Mouse (Mus musculus) CH12.LX (cell line): Measurements from ENCODE around the gene Zbtb38. TPM values are rescaled to one million over a fixed set of nuclear protein-coding genes. Genes with fewer than 3 reads are reported as not detected.

Source experiments
- DNase-seq: peaks from one replicate; pipeline ENCODE4 v3.0.0-alpha.2; 2013; ENCODE audit errors: extremely low read depth
- H3K27ac ChIP-seq: 2 replicates; pipeline ENCODE4 v1.5.1; 2012; ENCODE audit warnings: low read depth, mild to moderate bottlenecking, control low read depth, moderate library complexity; ENCODE audit not compliant: insufficient read depth
- H3K27me3 ChIP-seq: replicated peaks from 2 replicates; pipeline ENCODE3; 2012; ENCODE audit warnings: inconsistent platforms
- H3K36me3 ChIP-seq, 2 experiments: replicated peaks in 1 of 2; 2 replicates each; pipeline versions ENCODE3 to v1.6.1; 2012; ENCODE audit warnings: inconsistent platforms in 1 of 2, low read length in 1 of 2, mild to moderate bottlenecking in 1 of 2, mixed read lengths in 1 of 2, moderate library complexity in 1 of 2; ENCODE audit not compliant: control insufficient read depth in 1 of 2, insufficient read depth in 1 of 2
- H3K4me1 ChIP-seq, 2 experiments: 2 replicates each; pipeline ENCODE4 v1.6.1; 2012; ENCODE audit warnings: inconsistent platforms in 1 of 2, moderate library complexity in 1 of 2; ENCODE audit not compliant: insufficient read depth in 2 of 2, control insufficient read depth in 1 of 2
- H3K4me2 ChIP-seq: 2 replicates; pipeline ENCODE4 v1.6.1; 2012; ENCODE audit warnings: low read depth, mild to moderate bottlenecking, control low read depth; ENCODE audit not compliant: poor library complexity, insufficient read depth, severe bottlenecking
- H3K4me3 ChIP-seq, 3 experiments: fragments of 150-350 bp in 1 of 3; sonication (generic) in 1 of 3; replicated peaks in 1 of 3; 2 replicates each; pipeline versions ENCODE3 to v1.5.1; 2011 to 2012; ENCODE audit warnings: low read depth in 2 of 3, low read length in 2 of 3, mild to moderate bottlenecking in 2 of 3, moderate library complexity in 2 of 3, control low read depth in 1 of 3, improper control_type of control experiment in 1 of 3, inconsistent platforms in 1 of 3, mixed read lengths in 1 of 3; ENCODE audit not compliant: poor library complexity in 1 of 3
- H3K79me2 ChIP-seq: replicated peaks from 2 replicates; pipeline ENCODE4 v1.6.1; 2012; ENCODE audit warnings: mild to moderate bottlenecking, moderate library complexity; ENCODE audit not compliant: control insufficient read depth, poor library complexity, insufficient read depth, severe bottlenecking; ENCODE audit errors: extremely low read depth
- H3K9ac ChIP-seq: 2 replicates; pipeline ENCODE4 v1.6.1; 2012; ENCODE audit warnings: low read depth, mild to moderate bottlenecking, control low read depth, moderate library complexity; ENCODE audit not compliant: insufficient read depth
- H3K9me3 ChIP-seq: replicated peaks from 2 replicates; pipeline ENCODE3; 2012; ENCODE audit warnings: low read length, inconsistent platforms, mixed read lengths
- ELF1 ChIP-seq: IDR thresholded peaks from 2 replicates; pipeline ENCODE4 v1.6.1; 2014; ENCODE audit warnings: low read depth, mild to moderate bottlenecking, inconsistent platforms, low read length, improper control_type of control experiment
- GABPA ChIP-seq: IDR thresholded peaks from 2 replicates; pipeline ENCODE4 v1.6.1; 2012; ENCODE audit warnings: low read depth, low read length, improper control_type of control experiment, inconsistent platforms; ENCODE audit not compliant: insufficient replicate concordance
- MAX ChIP-seq: IDR thresholded peaks from 2 replicates; pipeline ENCODE4 v1.6.1; 2011; ENCODE audit warnings: low read length, improper control_type of control experiment
- MAZ ChIP-seq: IDR thresholded peaks from 2 replicates; pipeline ENCODE4 v1.6.1; 2012; ENCODE audit warnings: low read depth, mild to moderate bottlenecking, inconsistent platforms, low read length, improper control_type of control experiment, moderate library complexity
- MEF2A ChIP-seq: IDR thresholded peaks from 2 replicates; pipeline ENCODE4 v1.6.1; 2014; ENCODE audit warnings: low read depth, mild to moderate bottlenecking, inconsistent platforms, low read length, improper control_type of control experiment, borderline replicate concordance
- MYC ChIP-seq: IDR thresholded peaks from 2 replicates; pipeline ENCODE4 v1.6.1; 2011; ENCODE audit warnings: low read depth, mild to moderate bottlenecking, improper control_type of control experiment, low read length
- NELFE ChIP-seq: IDR thresholded peaks from 2 replicates; pipeline ENCODE4 v1.6.1; 2011; ENCODE audit warnings: low read depth, low read length, improper control_type of control experiment
- PAX5 ChIP-seq: IDR thresholded peaks from 2 replicates; pipeline ENCODE4 v1.6.1; 2012; ENCODE audit warnings: low read length, inconsistent platforms, mixed read lengths
- POLR2A ChIP-seq: IDR thresholded peaks from 2 replicates; pipeline ENCODE4 v1.6.1; 2011; ENCODE audit warnings: low read depth, mild to moderate bottlenecking, improper control_type of control experiment, low read length
- SMC3 ChIP-seq: IDR thresholded peaks from 2 replicates; pipeline ENCODE4 v1.6.1; 2011; ENCODE audit warnings: low read depth, low read length, improper control_type of control experiment
- TBP ChIP-seq: conservative IDR thresholded peaks from 2 replicates; pipeline ENCODE4 v1.6.1; 2011; ENCODE audit warnings: low read depth, low read length, improper control_type of control experiment
- TCF12 ChIP-seq: IDR thresholded peaks from 2 replicates; pipeline ENCODE4 v1.6.1; 2014; ENCODE audit warnings: low read depth, mild to moderate bottlenecking, inconsistent platforms, low read length, improper control_type of control experiment
- USF2 ChIP-seq: conservative IDR thresholded peaks from 2 replicates; pipeline ENCODE4 v1.6.1; 2011; ENCODE audit warnings: low read depth, low read length, improper control_type of control experiment
- ZMIZ1 ChIP-seq: IDR thresholded peaks from 2 replicates; pipeline ENCODE4 v1.6.1; 2012; ENCODE audit warnings: low read depth, mild to moderate bottlenecking, inconsistent platforms, low read length, improper control_type of control experiment
- ZNF384 ChIP-seq: IDR thresholded peaks from 2 replicates; pipeline ENCODE4 v1.6.1; 2012; ENCODE audit warnings: low read depth, low read length, improper control_type of control experiment, inconsistent platforms
- dilution Hi-C: fragments of 300-500 bp; cut with MboI; formaldehyde crosslinking; loops from 2 replicates; pipeline ENCODE4 v1.14.3; 2020; ENCODE audit warnings: low sequenced_read_pairs; ENCODE audit not compliant: extremely low pct_unique_long_range_greater_than_20kb, extremely low pct_ligation_motif_present
- in situ Hi-C: fragments of 300-500 bp; cut with MboI; formaldehyde crosslinking; loops from 3 replicates; pipeline ENCODE4 v1.14.3; 2019; ENCODE audit warnings: low sequenced_read_pairs, low pct_ligation_motif_present, low pct_unique_long_range_greater_than_20kb, mixed read lengths
- polyA plus RNA-seq: library from polyadenylated mRNA; unstranded; fragments of >175 nt; gene quantifications from 2 replicates; pipeline ENCODE4 v1.2.1, GENCODE M21; 2012; ENCODE audit warnings: low read depth; ENCODE audit not compliant: insufficient read length
- total RNA-seq, 2 experiments: library from RNA; depleted of rRNA; stranded (reverse); fragments of 300-350 nt in 1 of 2; fragments of >200 nt in 1 of 2; gene quantifications; 2 replicates each; pipeline ENCODE4 v1.2.3; 2012 to 2014

The Zbtb38 gene
- total and polyA plus RNA-seq, 3 experiments = 51.7 to 102 (median 68.8) TPM

GRCm38 (mm10) chr9:96767874-96768273 is 15.2 kb upstream of the Zbtb38 start:
- H3K4me1 ChIP-seq = peaks cover 0 to 9% of the 10 kb centered on the region in 2 experiments; a peak in 3 of 4 replicates
- no peaks in the 10 kb centered on the region for H3K27me3 ChIP-seq
- no peaks in the 10 kb centered on the region; the same call in 1 of the 2 replicates for H3K79me2 ChIP-seq
- H3K36me3 ChIP-seq = peaks cover 2 to 17% of the 10 kb centered on the region in 2 experiments
- H3K4me3 ChIP-seq = no peak overlapping the region
- in situ Hi-C loops (no loop called here), dilution Hi-C loops (no loop called here)
- peaks cover 4% of the 10 kb centered on the region for H3K9me3 ChIP-seq
- TF ChIP-seq MEF2A = no peak
- TF ChIP-seq USF2 = no peak
- H3K9ac ChIP-seq = no peak overlapping the region
- H3K27ac ChIP-seq = no peak overlapping the region
- no peak overlapping the region for H3K4me2 ChIP-seq
- DNase-seq = no peak

DNA sequence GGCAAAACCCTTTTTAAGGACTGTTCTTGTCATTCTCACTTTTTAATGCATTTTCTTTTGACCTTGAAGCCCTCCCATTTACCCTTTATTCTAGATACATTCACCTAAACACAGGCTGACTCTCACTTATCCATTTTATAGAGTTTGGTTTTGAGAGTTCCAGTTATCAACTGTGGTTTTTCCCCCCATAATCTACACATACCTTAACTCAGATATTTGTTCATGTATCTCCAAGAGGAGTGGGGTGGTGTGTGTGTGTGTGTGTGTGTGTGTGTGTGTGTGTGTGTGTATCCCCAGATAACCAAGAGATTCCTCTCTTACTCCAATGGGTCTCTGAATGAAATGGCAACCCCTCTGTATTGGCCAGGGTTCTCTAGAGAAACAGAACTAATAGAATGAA is 13.4 kb upstream of the Zbtb38 start:
- Histone ChIP-seq H3K79me2 (no peaks in the 10 kb centered on the region; the same call in 1 of the 2 replicates), H3K4me2 (peak overlapping the region; percentile 46), H3K9ac (peak overlapping the region; percentile 66), H3K4me1 (peaks cover 0 to 9% of the 10 kb centered on the region in 2 experiments; a peak in 3 of 4 replicates), H3K9me3 (peaks cover 4% of the 10 kb centered on the region), H3K27me3 (no peaks in the 10 kb centered on the region), H3K36me3 (peaks cover 0 to 14% of the 10 kb centered on the region in 2 experiments), H3K27ac (no peak overlapping the region), H3K4me3 (peak overlapping the region in 2 of 3 experiments; percentile 26 to 52)
- no peak for DNase-seq
- no peak for TF ChIP-seq PAX5
- no peak for TF ChIP-seq MYC
- TF ChIP-seq MAX = no peak
- TF ChIP-seq SMC3 = no peak
- in situ Hi-C loops (no loop called here), dilution Hi-C loops (no loop called here)

DNA sequence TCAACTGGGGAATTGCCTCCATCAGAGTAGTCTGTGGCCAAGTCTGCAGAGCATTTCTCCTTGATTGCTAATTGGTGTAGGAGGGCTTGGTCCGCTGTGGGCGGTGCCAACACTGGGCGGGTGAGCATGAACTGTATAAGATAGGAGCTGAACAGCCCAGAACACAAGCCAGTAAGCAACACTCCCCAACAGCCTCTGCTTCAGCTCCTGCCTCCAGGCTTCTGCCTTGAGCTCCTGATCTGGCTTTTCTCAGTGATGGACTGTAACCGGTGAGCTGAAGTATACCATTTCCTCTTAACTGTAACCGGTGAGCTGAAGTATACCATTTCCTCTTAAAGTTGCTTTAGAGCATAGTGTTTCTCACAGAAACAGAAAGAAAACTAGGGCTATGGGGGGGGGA is 12.8 kb upstream of the Zbtb38 start:
- H3K4me1 ChIP-seq = peaks cover 0 to 9% of the 10 kb centered on the region in 2 experiments; a peak in 3 of 4 replicates
- H3K27me3 ChIP-seq = no peaks in the 10 kb centered on the region
- H3K9ac ChIP-seq = peak overlapping the region; percentile 66
- no peak overlapping the region for H3K27ac ChIP-seq
- H3K36me3 ChIP-seq = peaks cover 0 to 10% of the 10 kb centered on the region in 2 experiments
- in situ Hi-C loops = no loop called here
- TF ChIP-seq NELFE (peak; percentile 54), MAZ (no peak), TBP (peak; percentile 90), TCF12 (0 out of 2 replicates have a peak, but pooled peaks have one; percentile 12), ZNF384 (no peak), ELF1 (no peak), POLR2A (peak; percentile 79), ZMIZ1 (peak; percentile 72; the same call in 1 of the 2 replicates), GABPA (no peak), SMC3 (no peak)
- peak overlapping the region; percentile 46 for H3K4me2 ChIP-seq
- dilution Hi-C loops = no loop called here
- no peak for DNase-seq
- H3K9me3 ChIP-seq = peaks cover 4% of the 10 kb centered on the region
- no peaks in the 10 kb centered on the region; the same call in 1 of the 2 replicates for H3K79me2 ChIP-seq
- H3K4me3 ChIP-seq = peak overlapping the region; percentile 0 to 52 (median 26)
